ENCODE assay signal across 9 mouse cellular contexts in the genomic region with DNA sequence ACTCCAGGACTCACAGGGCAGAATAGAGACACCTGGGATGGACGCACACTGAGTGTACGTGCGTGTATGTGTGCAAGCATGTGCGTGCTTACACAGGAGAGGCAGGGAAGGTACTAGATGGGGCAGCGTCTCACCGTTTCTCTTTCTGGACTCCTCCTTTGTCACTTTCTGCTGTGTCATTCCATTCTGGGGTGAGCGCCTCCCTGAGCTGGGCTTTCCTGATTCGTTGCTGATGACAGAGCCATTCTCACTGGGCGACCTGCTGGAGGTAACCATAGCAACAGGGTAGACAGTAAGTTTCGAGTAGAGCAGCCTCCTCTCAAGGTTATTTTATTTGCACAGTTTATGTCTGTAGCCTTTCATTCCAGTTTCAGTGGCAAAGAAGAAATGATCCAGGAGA.
DNase-seq lines count a peak whose midpoint lies in the region; ATAC-seq lines count a peak whose summit lies in the region.
"Had no signal": no experiment of that assay in that cellular context is flagged by ENCODE, and none has a peak within 500 bp of the region (broad histone marks: within the 10 kb centered on the region; RNA-seq: fewer than 3 reads in every experiment).

No protein-coding gene starts in this region.

- H3K4me2 ChIP-seq in forebrain, embryonic 13.5 days = peak overlapping the region; percentile 24
- H3K4me2 ChIP-seq: embryonic facial prominence, embryonic 15.5 days had no signal

- H3K27me3 ChIP-seq in forebrain, embryonic 13.5 days = no peaks in the 10 kb centered on the region
- H3K27me3 ChIP-seq: embryonic facial prominence, embryonic 15.5 days had no signal

- H3K9ac ChIP-seq in forebrain, embryonic 13.5 days = peak overlapping the region; percentile 46
- H3K9ac ChIP-seq: embryonic facial prominence, embryonic 15.5 days had no signal

- no peak overlapping the region for H3K4me3 ChIP-seq in forebrain, embryonic 13.5 days
- H3K4me3 ChIP-seq: embryonic facial prominence, embryonic 15.5 days had no signal

- H3K4me1 ChIP-seq in forebrain, embryonic 13.5 days = peaks cover 21% of the 10 kb centered on the region
- H3K4me1 ChIP-seq: embryonic facial prominence, embryonic 15.5 days had no signal

- ATAC-seq in forebrain, embryonic 13.5 days = peak; percentile 89
- ATAC-seq in granulocyte monocyte progenitor cell, adult 5-6 weeks (replicated peaks; ENCODE audit: poor library complexity, severe bottlenecking) = no peak

- 15% methylated on average over 10 of the region's 10 CpGs for WGBS in forebrain, embryonic 13.5 days

- 0 out of 2 replicates have a peak, but pooled peaks cover 5% of the 10 kb centered on the region for H3K36me3 ChIP-seq in forebrain, embryonic 13.5 days (ENCODE audit: poor library complexity, severe bottlenecking)
- H3K36me3 ChIP-seq: embryonic facial prominence, embryonic 15.5 days had no signal

- intact Hi-C loops in left cerebral cortex, postnatal 10 days (cut with DNase I) = no loop called here

- no peaks in the 10 kb centered on the region for H3K9me3 ChIP-seq in forebrain, embryonic 13.5 days (replicated peaks)
- H3K9me3 ChIP-seq: embryonic facial prominence, embryonic 15.5 days had no signal

- DNase-seq in ES-CJ7 (ENCODE audit: low read depth, low spot score) (peak; percentile 80), ZHBTc4 (ENCODE audit: low read depth, low spot score) (peak; percentile 90)
- peak; percentile 43 to 63 for DNase-seq in left cerebral cortex, postnatal 10 days (ENCODE audit: extremely low spot score in 1 of 2, low spot score in 2 of 2)
- peak; percentile 41 for DNase-seq in right cerebral cortex, postnatal 14 days
- DNase-seq in cerebellum, postnatal 14 days = no peak
- no peak for DNase-seq in cerebellum, postnatal 4 days (ENCODE audit: low spot score in 2 of 2)

- peak overlapping the region; percentile 54 for H3K27ac ChIP-seq in forebrain, embryonic 13.5 days
- H3K27ac ChIP-seq: embryonic facial prominence, embryonic 15.5 days had no signal

Comparison
In these comparisons a context has a peak if more than half of its experiments do, and no peak if none do; other contexts are left out.
1. DNase-seq: peak in ES-CJ7 (single experiment), ZHBTc4 (single experiment), left cerebral cortex, postnatal 10 days (2 of 2) and right cerebral cortex, postnatal 14 days (single experiment); none in cerebellum, postnatal 14 days (0 of 2) and cerebellum, postnatal 4 days (0 of 2).